Mouse (Mus musculus) limb, embryonic 15.5 days (tissue): Measurements from ENCODE around the gene Gm14692. TPM values are rescaled to one million over a fixed set of nuclear protein-coding genes. Genes with fewer than 3 reads are reported as not detected.
"Not testable (repeated sequence)": the region's sequence is repeated elsewhere in the genome, so short reads cannot be mapped to it uniquely, and the experiment has no call there.

ENCODE experiments used
- ATAC-seq: fragments of 200-750 bp; cut with Nextera tagmentation; 2 replicates; pipeline ENCODE4 v1.8.0; 2017; ENCODE audit warnings: low read depth, moderate TSS enrichment; ENCODE audit not compliant: insufficient number of reproducible peaks, low FRiP score, low TSS enrichment
- H3K27ac ChIP-seq: fragments of 300-500 bp; sonication (generic); 2 replicates; pipeline ENCODE4 v1.5.1; 2015; ENCODE audit warnings: moderate library complexity, mild to moderate bottlenecking, inconsistent platforms
- H3K27me3 ChIP-seq: fragments of 300-500 bp; sonication (generic); 2 replicates; pipeline ENCODE4 v1.6.1; 2015; ENCODE audit warnings: inconsistent platforms
- H3K36me3 ChIP-seq: fragments of 300-500 bp; sonication (generic); 2 replicates; pipeline ENCODE4 v1.6.1; 2015; ENCODE audit warnings: inconsistent platforms
- H3K4me1 ChIP-seq: fragments of 300-500 bp; sonication (generic); 2 replicates; pipeline ENCODE4 v1.6.1; 2015; ENCODE audit warnings: inconsistent platforms
- H3K4me2 ChIP-seq: fragments of 300-500 bp; sonication (generic); 2 replicates; pipeline ENCODE4 v1.6.1; 2015; ENCODE audit warnings: mild to moderate bottlenecking, inconsistent platforms
- H3K4me3 ChIP-seq: fragments of 300-500 bp; sonication (generic); 2 replicates; pipeline ENCODE4 v1.5.1; 2015; ENCODE audit warnings: mild to moderate bottlenecking, inconsistent platforms
- H3K9ac ChIP-seq: fragments of 300-500 bp; sonication (generic); 2 replicates; pipeline ENCODE4 v1.6.1; 2015; ENCODE audit warnings: inconsistent platforms
- H3K9me3 ChIP-seq: fragments of 300-500 bp; sonication (generic); 2 replicates; pipeline ENCODE4 v1.6.1; 2016; ENCODE audit warnings: inconsistent platforms
- WGBS: fragments of 180-500 bp; shearing (Covaris S2); methylation state at CpG from one replicate; pipeline ENCODE4 v1.1.7; 2015; 5-methylcytosine and 5-hydroxymethylcytosine counted together
- polyA plus RNA-seq: library from polyadenylated mRNA; unstranded; fragments of >200 nt; fragmentation: Nextera tagmentation; extraction: Ambion mirVana; gene quantifications from 2 replicates; pipeline ENCODE4 v1.2.1, GENCODE M21; 2015

Gm14692 gene
- polyA plus RNA-seq = not detected in 2 replicates

- not testable (repeated sequence) for H3K4me1 ChIP-seq, H3K4me3 ChIP-seq, H3K36me3 ChIP-seq, ATAC-seq, H3K9me3 ChIP-seq, H3K9ac ChIP-seq, H3K4me2 ChIP-seq, H3K27me3 ChIP-seq, H3K27ac ChIP-seq
- WGBS = 90% methylated on average over 3 of the region's 10 CpGs
Observed at GRCm38 (mm10) chrX:67695398-67695797, at the start of gene Gm14692. Gm14692 (plus strand) TSS chrX:67695698.

GRCm38 (mm10) chrX:67693462-67693861, 2.0 kb upstream of the Gm14692 start, which contains the start of gene Gm1140:
Gm1140 (minus strand) TSS chrX:67693562.
- H3K9ac ChIP-seq, ATAC-seq, H3K36me3 ChIP-seq, H3K27ac ChIP-seq, H3K4me3 ChIP-seq, H3K4me2 ChIP-seq, H3K4me1 ChIP-seq, H3K9me3 ChIP-seq, H3K27me3 ChIP-seq: not testable (repeated sequence)
- 67% methylated on average over 4 of the region's 11 CpGs for WGBS

Other genes with a start within 250 kb of the Gm14692 start
- not detected in 2 replicates for gene Gm1140, start 2.1 kb upstream of the Gm14692 start, polyA plus RNA-seq
- not detected in 2 replicates for gene 4933436I01Rik, start 225.8 kb downstream of the Gm14692 start, polyA plus RNA-seq